Mouse (Mus musculus): ENCODE measurements around the gene Ddx24. TPM values are rescaled to one million over a fixed set of nuclear protein-coding genes. Genes with fewer than 3 reads are reported as not detected.

The Ddx24 gene
- polyA plus RNA-seq, 1 experiment from 2014 or later: 111 TPM

GRCm38 (mm10) chr12:103376774-103377173, 48.9 kb downstream of the Ddx24 start:
- Histone ChIP-seq H3K4me1 (ENCODE audit: control insufficient read depth, insufficient read depth, low read length) (no peaks in the 10 kb centered on the region), H3K36me3 (ENCODE audit: control insufficient read depth, insufficient read depth, low read length) (no peaks in the 10 kb centered on the region), H3K27me3 (ENCODE audit: control insufficient read depth, insufficient read depth, low read length) (no peaks in the 10 kb centered on the region), H3K4me2 (ENCODE audit: low read depth) (no peak overlapping the region), H3K9me3 (ENCODE audit: control insufficient read depth, low read length) (no peaks in the 10 kb centered on the region), H3K27ac (ENCODE audit: low read depth, low read length) (no peak overlapping the region), H3K4me3 (ENCODE audit: low read depth, low read length) (no peak overlapping the region), H3K9ac (ENCODE audit: low read length) (no peak overlapping the region)
- ATAC-seq (ENCODE audit: insufficient read depth, low FRiP score, low TSS enrichment) (no peak), DNase-seq (ENCODE audit: low spot score) (no peak)
- WGBS: 80% methylated on average over 3 of the region's 4 CpGs

GRCm38 (mm10) chr12:103376124-103376523, 49.5 kb downstream of the Ddx24 start:
- Histone ChIP-seq H3K4me2 (ENCODE audit: low read depth) (no peak overlapping the region), H3K9me3 (ENCODE audit: control insufficient read depth, low read length) (no peaks in the 10 kb centered on the region), H3K36me3 (ENCODE audit: control insufficient read depth, insufficient read depth, low read length) (no peaks in the 10 kb centered on the region), H3K27me3 (ENCODE audit: control insufficient read depth, insufficient read depth, low read length) (no peaks in the 10 kb centered on the region), H3K9ac (ENCODE audit: low read length) (no peak overlapping the region), H3K4me1 (ENCODE audit: control insufficient read depth, insufficient read depth, low read length) (no peaks in the 10 kb centered on the region), H3K27ac (ENCODE audit: low read depth, low read length) (no peak overlapping the region), H3K4me3 (ENCODE audit: low read depth, low read length) (no peak overlapping the region)
- DNase-seq (ENCODE audit: low spot score): no peak
- WGBS: 64% methylated on average over 5 of the region's 5 CpGs
- no peak for ATAC-seq (ENCODE audit: insufficient read depth, low FRiP score, low TSS enrichment)

- Histone ChIP-seq H3K9me3 (ENCODE audit: control insufficient read depth, low read length) (no peaks in the 10 kb centered on the region), H3K27me3 (ENCODE audit: control insufficient read depth, insufficient read depth, low read length) (no peaks in the 10 kb centered on the region), H3K4me1 (ENCODE audit: control insufficient read depth, insufficient read depth, low read length) (no peaks in the 10 kb centered on the region), H3K36me3 (ENCODE audit: control insufficient read depth, insufficient read depth, low read length) (no peaks in the 10 kb centered on the region), H3K9ac (ENCODE audit: low read length) (no peak overlapping the region), H3K4me3 (ENCODE audit: low read depth, low read length) (no peak overlapping the region), H3K4me2 (ENCODE audit: low read depth) (no peak overlapping the region), H3K27ac (ENCODE audit: low read depth, low read length) (no peak overlapping the region)
- WGBS: 79% methylated on average over 8 of the region's 8 CpGs
- ATAC-seq (ENCODE audit: insufficient read depth, low FRiP score, low TSS enrichment): no peak
- no peak for DNase-seq (ENCODE audit: low spot score)
Measured at GRCm38 (mm10) chr12:103373530-103374236, 51.9 kb downstream of the Ddx24 start.

- no peak overlapping the region for H3K27ac ChIP-seq (ENCODE audit: low read depth, low read length)
- peak; percentile 65 for DNase-seq (ENCODE audit: low spot score)
- H3K4me2 ChIP-seq (ENCODE audit: low read depth): no peak overlapping the region
- ATAC-seq (ENCODE audit: insufficient read depth, low FRiP score, low TSS enrichment): no peak
- no peaks in the 10 kb centered on the region for H3K36me3 ChIP-seq (ENCODE audit: control insufficient read depth, insufficient read depth, low read length)
- no peaks in the 10 kb centered on the region for H3K9me3 ChIP-seq (ENCODE audit: control insufficient read depth, low read length)
- no peak overlapping the region for H3K9ac ChIP-seq (ENCODE audit: low read length)
- H3K27me3 ChIP-seq (ENCODE audit: control insufficient read depth, insufficient read depth, low read length): no peaks in the 10 kb centered on the region
- no peaks in the 10 kb centered on the region for H3K4me1 ChIP-seq (ENCODE audit: control insufficient read depth, insufficient read depth, low read length)
- H3K4me3 ChIP-seq (ENCODE audit: low read depth, low read length): no peak overlapping the region
- WGBS: 30% methylated on average over 6 of the region's 6 CpGs
Measured at GRCm38 (mm10) chr12:103371711-103372110, 53.9 kb downstream of the Ddx24 start.

- WGBS: 81% methylated on average over 4 of the region's 4 CpGs
- Histone ChIP-seq H3K9ac (ENCODE audit: low read length) (no peak overlapping the region), H3K9me3 (ENCODE audit: control insufficient read depth, low read length) (no peaks in the 10 kb centered on the region), H3K27me3 (ENCODE audit: control insufficient read depth, insufficient read depth, low read length) (no peaks in the 10 kb centered on the region), H3K27ac (ENCODE audit: low read depth, low read length) (no peak overlapping the region), H3K4me2 (ENCODE audit: low read depth) (no peak overlapping the region), H3K36me3 (ENCODE audit: control insufficient read depth, insufficient read depth, low read length) (no peaks in the 10 kb centered on the region), H3K4me3 (ENCODE audit: low read depth, low read length) (no peak overlapping the region), H3K4me1 (ENCODE audit: control insufficient read depth, insufficient read depth, low read length) (no peaks in the 10 kb centered on the region)
- DNase-seq (ENCODE audit: low spot score) (no peak), ATAC-seq (ENCODE audit: insufficient read depth, low FRiP score, low TSS enrichment) (no peak)
Measured at GRCm38 (mm10) chr12:103370861-103371260, 54.8 kb downstream of the Ddx24 start.

GRCm38 (mm10) chr12:103368777-103369176, 56.9 kb downstream of the Ddx24 start:
- no peak overlapping the region for H3K4me2 ChIP-seq (ENCODE audit: low read depth)
- H3K9me3 ChIP-seq (ENCODE audit: control insufficient read depth, low read length): no peaks in the 10 kb centered on the region
- no peaks in the 10 kb centered on the region for H3K27me3 ChIP-seq (ENCODE audit: control insufficient read depth, insufficient read depth, low read length)
- H3K4me1 ChIP-seq (ENCODE audit: control insufficient read depth, insufficient read depth, low read length): no peaks in the 10 kb centered on the region
- ATAC-seq (ENCODE audit: insufficient read depth, low FRiP score, low TSS enrichment) (no peak), DNase-seq (ENCODE audit: low spot score) (no peak)
- H3K9ac ChIP-seq (ENCODE audit: low read length): no peak overlapping the region
- no peak overlapping the region for H3K4me3 ChIP-seq (ENCODE audit: low read depth, low read length)
- H3K27ac ChIP-seq (ENCODE audit: low read depth, low read length): no peak overlapping the region
- no peaks in the 10 kb centered on the region for H3K36me3 ChIP-seq (ENCODE audit: control insufficient read depth, insufficient read depth, low read length)
- 72% methylated on average over 2 of the region's 2 CpGs for WGBS

GRCm38 (mm10) chr12:103368326-103368669, 57.3 kb downstream of the Ddx24 start:
- no peak overlapping the region for H3K4me3 ChIP-seq (ENCODE audit: low read depth, low read length)
- no peak overlapping the region for H3K4me2 ChIP-seq (ENCODE audit: low read depth)
- H3K4me1 ChIP-seq (ENCODE audit: control insufficient read depth, insufficient read depth, low read length): no peaks in the 10 kb centered on the region
- H3K27me3 ChIP-seq (ENCODE audit: control insufficient read depth, insufficient read depth, low read length): no peaks in the 10 kb centered on the region
- no peaks in the 10 kb centered on the region for H3K36me3 ChIP-seq (ENCODE audit: control insufficient read depth, insufficient read depth, low read length)
- no peak for ATAC-seq (ENCODE audit: insufficient read depth, low FRiP score, low TSS enrichment)
- WGBS: 86% methylated on average over 7 of the region's 7 CpGs
- H3K9ac ChIP-seq (ENCODE audit: low read length): no peak overlapping the region
- H3K9me3 ChIP-seq (ENCODE audit: control insufficient read depth, low read length): no peaks in the 10 kb centered on the region
- no peak overlapping the region for H3K27ac ChIP-seq (ENCODE audit: low read depth, low read length)
- DNase-seq (ENCODE audit: low spot score): no peak

- ATAC-seq (ENCODE audit: insufficient read depth, low FRiP score, low TSS enrichment) (peak; percentile 75), DNase-seq (ENCODE audit: low spot score) (peak; percentile 85)
- H3K4me1 ChIP-seq (ENCODE audit: control insufficient read depth, insufficient read depth, low read length): no peaks in the 10 kb centered on the region
- no peak overlapping the region for H3K27ac ChIP-seq (ENCODE audit: low read depth, low read length)
- H3K9me3 ChIP-seq (ENCODE audit: control insufficient read depth, low read length): no peaks in the 10 kb centered on the region
- H3K9ac ChIP-seq (ENCODE audit: low read length): no peak overlapping the region
- H3K36me3 ChIP-seq (ENCODE audit: control insufficient read depth, insufficient read depth, low read length): no peaks in the 10 kb centered on the region
- no peak overlapping the region for H3K4me2 ChIP-seq (ENCODE audit: low read depth)
- H3K4me3 ChIP-seq (ENCODE audit: low read depth, low read length): no peak overlapping the region
- H3K27me3 ChIP-seq (ENCODE audit: control insufficient read depth, insufficient read depth, low read length): no peaks in the 10 kb centered on the region
- WGBS: 21% methylated on average over 18 of the region's 18 CpGs
Measured at GRCm38 (mm10) chr12:103367620-103368325, 57.9 kb downstream of the Ddx24 start.

GRCm38 (mm10) chr12:103367171-103367570, 58.5 kb downstream of the Ddx24 start:
- no peaks in the 10 kb centered on the region for H3K27me3 ChIP-seq (ENCODE audit: control insufficient read depth, insufficient read depth, low read length)
- H3K4me1 ChIP-seq (ENCODE audit: control insufficient read depth, insufficient read depth, low read length): no peaks in the 10 kb centered on the region
- ATAC-seq (ENCODE audit: insufficient read depth, low FRiP score, low TSS enrichment): no peak
- no peak overlapping the region for H3K4me2 ChIP-seq (ENCODE audit: low read depth)
- WGBS: 89% methylated on average over 2 of the region's 2 CpGs
- H3K27ac ChIP-seq (ENCODE audit: low read depth, low read length): no peak overlapping the region
- H3K4me3 ChIP-seq (ENCODE audit: low read depth, low read length): no peak overlapping the region
- H3K9ac ChIP-seq (ENCODE audit: low read length): no peak overlapping the region
- H3K36me3 ChIP-seq (ENCODE audit: control insufficient read depth, insufficient read depth, low read length): no peaks in the 10 kb centered on the region
- H3K9me3 ChIP-seq (ENCODE audit: control insufficient read depth, low read length): no peaks in the 10 kb centered on the region
- no peak for DNase-seq (ENCODE audit: low spot score)
